Mouse (Mus musculus) stomach, adult 2 months (tissue): ENCODE measurements around the gene Rpl13a. TPM values are rescaled to one million over a fixed set of nuclear protein-coding genes. Genes with fewer than 3 reads are reported as not detected.

ENCODE experiments used
- polyA plus RNA-seq: library from polyadenylated mRNA; depleted of rRNA; stranded (reverse); fragments of >200 nt; gene quantifications from 2 replicates; pipeline ENCODE4 v1.2.3, GENCODE M21; 2012; rRNA removed

Gene Rpl13a
- polyA plus RNA-seq: 383 and 516 TPM in 2 replicates

DNA sequence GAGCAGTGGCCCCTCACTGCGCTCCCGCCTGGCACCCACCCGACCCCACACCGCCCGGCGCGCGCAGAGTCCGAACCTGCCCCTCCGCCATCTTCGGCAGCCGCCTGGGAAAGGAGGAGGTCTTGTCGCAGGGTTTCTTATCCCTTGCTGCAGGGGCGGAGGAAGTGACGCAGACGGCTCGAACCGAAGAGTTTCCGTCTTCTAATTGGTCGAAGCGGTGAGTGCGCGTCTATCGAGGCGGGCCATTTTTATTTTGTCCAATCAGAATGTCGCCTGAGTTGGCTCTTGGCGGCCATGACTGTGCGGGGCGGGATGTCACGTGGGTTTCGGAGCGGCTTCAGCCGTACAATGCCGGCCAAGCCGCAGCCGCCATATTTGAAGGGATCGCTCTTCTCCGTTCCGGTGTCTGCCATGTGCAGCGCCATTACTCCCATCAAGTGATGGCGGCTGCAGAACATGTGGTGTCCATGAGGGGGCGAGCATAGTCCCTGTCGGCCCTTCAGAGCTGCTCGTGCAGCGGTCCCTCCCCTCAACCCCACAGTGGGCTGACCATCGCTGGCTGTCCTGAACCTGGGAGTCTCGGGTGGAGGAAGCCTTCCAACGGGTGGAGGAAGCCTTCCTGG, at the start of gene Rpl13a:
TSS of gene Rpl13a (minus strand) at position 138 of the 623 bp plus-strand sequence.

DNA sequence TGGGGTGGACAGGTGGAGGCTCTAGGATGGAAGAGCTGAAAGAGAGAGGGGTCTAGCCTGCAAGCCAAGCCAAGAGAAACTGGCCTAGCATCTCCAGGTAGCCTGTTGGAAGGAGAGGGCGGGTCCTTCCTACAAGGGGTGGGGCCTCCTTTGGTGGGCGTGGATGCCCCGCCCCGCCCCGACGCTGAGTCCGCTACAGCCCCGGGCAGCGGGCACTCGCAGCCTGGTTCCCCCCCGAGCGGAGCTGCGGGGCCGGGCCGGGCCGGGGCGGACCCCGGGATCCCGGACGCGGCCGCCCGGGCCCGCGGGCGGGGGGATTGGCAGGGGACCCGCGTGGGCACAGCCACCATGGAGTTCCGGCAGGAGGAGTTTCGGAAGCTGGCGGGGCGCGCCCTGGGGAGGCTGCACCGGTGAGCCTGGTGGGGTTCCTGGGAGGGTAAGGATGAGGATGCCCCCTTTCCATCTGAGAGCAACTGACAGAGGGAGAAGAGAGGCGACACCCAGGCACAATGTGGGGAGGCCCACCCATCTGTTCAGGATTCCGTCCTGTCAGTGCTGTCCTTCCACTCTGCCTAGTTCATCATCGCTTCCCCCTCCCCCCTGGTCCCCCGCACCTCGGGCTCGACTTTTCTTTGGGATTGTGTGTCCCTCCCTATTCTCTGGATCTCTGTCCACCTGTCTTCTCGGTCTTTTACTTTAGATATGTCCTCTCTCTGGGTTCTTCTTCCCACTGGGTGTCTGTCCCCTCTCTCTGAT, 35.4 kb upstream of the Rpl13a start, which contains the start of gene Slc17a7:
TSS of gene Slc17a7 (plus strand) at position 215 of the 756 bp plus-strand sequence.

DNA sequence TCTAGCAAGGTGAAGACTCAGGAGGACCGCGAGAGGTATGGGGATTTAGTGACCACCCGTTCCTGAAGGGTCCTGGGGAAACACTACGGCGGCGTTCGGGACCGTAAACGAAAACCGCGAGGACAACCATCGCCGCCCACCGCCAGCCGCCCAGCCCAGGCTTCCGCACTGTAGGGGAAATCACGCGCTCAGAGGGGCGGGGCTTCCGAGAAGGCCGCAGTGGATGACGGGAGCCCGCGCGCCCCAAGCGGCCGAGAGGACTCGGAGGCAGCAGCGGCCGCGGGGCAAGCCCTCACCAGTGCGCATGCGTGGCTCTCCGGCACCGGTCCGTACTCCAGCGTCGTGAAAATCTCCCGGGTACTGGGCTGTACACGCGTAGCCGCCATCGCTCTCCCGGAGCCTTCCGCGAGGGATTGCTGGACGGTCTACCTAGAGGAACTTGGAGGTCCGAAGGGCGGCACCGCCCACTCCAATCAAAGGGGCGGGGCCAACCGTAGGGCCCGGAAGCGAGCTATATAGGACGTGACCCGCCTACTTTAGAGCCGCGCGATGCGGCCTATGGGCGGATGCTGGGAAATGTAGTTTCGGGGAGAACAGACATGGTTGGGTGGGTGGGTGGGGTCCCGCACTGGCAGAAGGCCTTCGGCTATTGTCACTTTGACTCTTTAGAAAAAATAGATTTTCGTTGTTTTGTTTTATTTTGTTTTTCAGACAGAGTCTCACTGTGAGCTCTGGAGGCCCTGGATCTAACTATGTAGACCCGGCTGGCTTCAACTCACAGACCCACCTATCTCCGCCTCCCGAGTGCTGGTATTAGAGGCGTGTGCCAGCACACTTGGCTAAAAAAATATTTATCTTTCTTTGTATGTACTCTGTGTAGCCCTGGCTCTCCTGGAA, 25.8 kb upstream of the Rpl13a start, which contains the start of the genes Pih1d1 and Aldh16a1:
TSS of gene Pih1d1 (plus strand) at position 208 of the 897 bp plus-strand sequence.
TSS of gene Aldh16a1 (minus strand) at position 489 of the 897 bp plus-strand sequence.

DNA sequence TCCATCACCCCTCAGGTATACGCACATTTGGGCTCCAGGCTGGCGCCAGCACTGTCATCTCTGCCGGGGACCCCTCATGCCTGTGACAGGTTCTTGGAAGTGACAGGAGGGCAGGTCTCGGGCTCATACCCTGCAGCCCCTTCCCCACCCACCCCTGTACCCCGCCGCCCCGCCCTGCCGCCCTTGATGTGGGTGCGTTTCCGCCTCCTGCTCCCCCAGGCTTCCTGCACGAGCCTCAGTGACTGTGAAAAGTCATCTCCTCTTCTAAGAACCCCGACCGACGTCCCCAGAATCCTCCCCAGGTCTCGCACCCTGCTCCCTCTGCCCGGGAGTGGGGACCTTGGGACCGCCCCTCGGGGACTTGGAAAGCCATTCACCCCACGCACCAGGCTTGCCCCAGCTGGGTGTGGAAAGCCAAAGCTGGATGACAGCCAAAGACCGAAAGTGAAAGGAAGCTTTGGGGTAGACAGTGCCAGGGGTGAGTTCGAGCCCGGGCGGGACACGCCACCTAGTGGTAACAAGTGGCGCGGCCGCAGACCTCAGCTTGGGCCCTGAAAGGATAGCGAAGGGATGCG, 7.5 kb upstream of the Rpl13a start, which contains the start of the genes Gm45713 and Flt3l:
TSS of gene Gm45713 (minus strand) at position 239 of the 575 bp plus-strand sequence.
TSS of gene Flt3l (minus strand) at position 440 of the 575 bp plus-strand sequence.

DNA sequence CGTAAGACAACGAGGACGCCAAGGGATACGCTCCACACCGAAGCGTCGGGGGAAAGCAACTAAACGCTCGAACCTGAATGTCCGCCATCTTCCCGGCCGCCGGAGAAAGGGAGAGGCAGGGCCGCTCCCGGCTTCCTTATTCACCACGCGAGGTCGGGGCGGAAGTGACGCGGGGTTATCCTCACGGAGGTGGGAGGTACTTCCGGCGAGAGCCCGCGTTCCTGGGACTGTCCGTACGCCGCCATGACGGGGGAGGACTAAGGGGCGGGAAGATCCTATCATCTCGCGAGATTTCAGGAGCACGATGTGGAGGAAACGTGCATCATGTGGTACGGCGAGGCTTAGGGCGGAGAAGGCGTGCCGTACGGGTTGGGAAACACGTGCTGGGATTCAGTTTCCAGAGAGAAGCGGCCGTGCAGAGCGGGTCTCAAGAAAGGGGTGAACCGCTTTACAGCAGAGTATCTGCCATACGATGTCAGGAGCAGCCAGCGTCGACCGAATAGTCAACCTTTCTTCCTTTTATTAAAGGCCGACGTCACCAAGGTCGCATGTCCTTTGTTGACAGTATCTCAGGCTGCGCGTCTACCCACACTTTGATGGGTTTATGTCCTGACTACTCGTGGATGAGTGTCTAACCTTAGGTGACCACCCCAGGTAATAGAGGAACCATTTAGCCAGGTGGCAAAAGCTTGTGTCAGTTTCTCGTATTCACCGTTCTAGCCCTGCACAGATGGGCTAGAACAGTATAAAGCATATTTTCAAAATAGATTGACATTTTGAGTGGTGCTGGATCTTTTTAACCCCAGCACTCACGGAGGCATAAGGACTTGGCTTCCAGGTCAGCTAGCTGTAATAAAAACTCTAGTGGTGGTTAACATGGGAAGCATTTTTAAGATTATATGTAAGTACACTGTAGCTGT, 4.1 kb downstream of the Rpl13a start, which contains the start of gene Rps11:
TSS of gene Rps11 (minus strand) at position 216 of the 920 bp plus-strand sequence.

DNA sequence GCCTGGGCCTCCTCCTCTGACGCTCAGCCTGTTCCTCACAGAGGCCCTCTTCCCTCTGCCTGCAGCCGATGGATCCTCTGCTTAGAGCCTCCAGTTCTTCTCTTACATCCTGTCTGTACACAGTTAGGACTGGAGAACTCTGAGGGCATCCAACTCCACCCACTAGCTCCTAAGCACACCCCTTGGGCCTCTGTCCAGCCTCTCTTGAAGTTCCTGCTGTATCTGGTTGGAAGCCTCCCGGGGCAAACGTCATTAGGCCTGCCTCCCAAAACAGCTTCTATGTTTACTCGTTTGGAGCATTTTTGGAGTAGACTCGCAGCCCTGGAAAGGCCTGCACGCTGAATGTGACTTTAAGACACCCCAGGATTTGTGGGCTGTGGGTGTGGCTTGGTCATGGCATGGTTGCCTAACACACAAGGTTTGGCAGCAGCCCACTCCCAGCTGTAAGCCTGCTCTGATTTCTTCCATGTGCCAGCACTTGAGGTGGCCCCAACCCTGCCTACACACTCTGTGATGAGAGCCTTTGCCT, 24.8 kb downstream of the Rpl13a start, which contains the start of gene Fcgrt:
TSS of gene Fcgrt (minus strand) at position 200 of the 529 bp plus-strand sequence.

DNA sequence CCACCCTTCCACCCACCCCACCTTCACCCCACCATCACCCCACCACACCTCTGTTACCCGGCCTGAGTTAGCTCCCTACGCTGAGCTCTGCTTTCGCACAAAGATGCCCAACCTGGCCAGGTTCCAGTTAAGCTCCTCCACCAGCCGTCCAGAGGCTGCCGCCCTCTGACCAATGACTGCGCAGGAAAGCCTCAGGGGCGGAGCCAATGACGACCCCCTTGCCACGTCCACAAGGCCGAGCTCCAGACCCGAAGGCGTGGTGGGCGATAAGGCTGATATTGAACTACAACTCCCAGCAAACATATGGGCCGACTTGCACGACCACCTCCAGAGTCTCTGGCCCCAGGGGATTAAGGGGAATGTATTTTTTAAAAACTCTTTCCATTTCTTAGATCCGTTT, 36.5 kb downstream of the Rpl13a start, which contains the start of gene Rcn3:
TSS of gene Rcn3 (minus strand) at position 174 of the 400 bp plus-strand sequence.

Other genes with a start within 250 kb of the Rpl13a start
- gene Med25, start 236.0 kb downstream of the Rpl13a start, polyA plus RNA-seq: 129 and 224 TPM in 2 replicates
- 47.7 and 54.0 TPM in 2 replicates for gene Fuz, start 232.7 kb downstream of the Rpl13a start, polyA plus RNA-seq
- gene Ap2a1, start 199.3 kb downstream of the Rpl13a start, polyA plus RNA-seq: 46.2 and 50.4 TPM in 2 replicates
- gene Tsks, start 185.6 kb downstream of the Rpl13a start, polyA plus RNA-seq: not detected in 2 replicates
- gene Cpt1c, start 153.9 kb downstream of the Rpl13a start, polyA plus RNA-seq: 8.3 and 10.7 TPM in 2 replicates
- 35.4 and 37.3 TPM in 2 replicates for gene Prmt1, start 142.2 kb downstream of the Rpl13a start, polyA plus RNA-seq
- gene Irf3, start 131.1 kb downstream of the Rpl13a start, polyA plus RNA-seq: 42.0 and 48.4 TPM in 2 replicates
- 15.0 and 16.7 TPM in 2 replicates for gene Bcl2l12, start 130.0 kb downstream of the Rpl13a start, polyA plus RNA-seq
- gene Scaf1, start 112.4 kb downstream of the Rpl13a start, polyA plus RNA-seq: 39.9 and 41.0 TPM in 2 replicates
- 83.5 and 105 TPM in 2 replicates for gene Rras, start 110.8 kb downstream of the Rpl13a start, polyA plus RNA-seq
- gene Prr12, start 75.9 kb downstream of the Rpl13a start, polyA plus RNA-seq: 6.7 and 6.9 TPM in 2 replicates
- 34.9 and 38.4 TPM in 2 replicates for gene Nosip, start 66.3 kb downstream of the Rpl13a start, polyA plus RNA-seq
- gene Prrg2, start 66.1 kb downstream of the Rpl13a start, polyA plus RNA-seq: 87.1 and 134 TPM in 2 replicates
- 91.6 and 110 TPM in 2 replicates for gene Rcn3, start 36.5 kb downstream of the Rpl13a start, polyA plus RNA-seq
- gene Fcgrt, start 24.9 kb downstream of the Rpl13a start, polyA plus RNA-seq: 25.6 and 32.7 TPM in 2 replicates
- 64.2 and 69.2 TPM in 2 replicates for gene Rps11, start 4.3 kb downstream of the Rpl13a start, polyA plus RNA-seq
- gene Gm45713, start 7.5 kb upstream of the Rpl13a start, polyA plus RNA-seq: 0.29 TPM in 1 of 2 replicates, not detected in the other
- gene Flt3l, start 7.7 kb upstream of the Rpl13a start, polyA plus RNA-seq: 13.0 and 17.0 TPM in 2 replicates
- 20.8 and 21.0 TPM in 2 replicates for gene Pih1d1, start 25.5 kb upstream of the Rpl13a start, polyA plus RNA-seq
- 28.8 and 40.0 TPM in 2 replicates for gene Aldh16a1, start 25.8 kb upstream of the Rpl13a start, polyA plus RNA-seq
- 0.02 TPM in 1 of 2 replicates, not detected in the other for gene Slc17a7, start 35.2 kb upstream of the Rpl13a start, polyA plus RNA-seq
- gene Gfy, start 50.8 kb upstream of the Rpl13a start, polyA plus RNA-seq: 0.05 TPM in 1 of 2 replicates, not detected in the other
- not detected in 2 replicates for gene Pth2, start 52.2 kb upstream of the Rpl13a start, polyA plus RNA-seq
- gene Ccdc155, start 76.1 kb upstream of the Rpl13a start, polyA plus RNA-seq: 0.10 TPM in 1 of 2 replicates, not detected in the other
- gene Dkkl1, start 83.4 kb upstream of the Rpl13a start, polyA plus RNA-seq: 12.6 and 13.9 TPM in 2 replicates
- gene Tead2, start 87.0 kb upstream of the Rpl13a start, polyA plus RNA-seq: 10.2 and 10.8 TPM in 2 replicates
- 6.6 and 13.4 TPM in 2 replicates for gene Cd37, start 110.4 kb upstream of the Rpl13a start, polyA plus RNA-seq
- 0.04 TPM in 1 of 2 replicates, not detected in the other for gene Slc6a16, start 112.3 kb upstream of the Rpl13a start, polyA plus RNA-seq
- not detected in 2 replicates for gene Slc6a21, start 148.8 kb upstream of the Rpl13a start, polyA plus RNA-seq
- gene Trpm4, start 205.0 kb upstream of the Rpl13a start, polyA plus RNA-seq: 50.9 and 54.1 TPM in 2 replicates
- gene Hrc, start 206.5 kb upstream of the Rpl13a start, polyA plus RNA-seq: 0.43 and 1.2 TPM in 2 replicates
- 14.7 and 20.9 TPM in 2 replicates for gene Ppfia3, start 238.3 kb upstream of the Rpl13a start, polyA plus RNA-seq
- 3.8 and 4.1 TPM in 2 replicates for gene Lin7b, start 241.8 kb upstream of the Rpl13a start, polyA plus RNA-seq